Mouse (Mus musculus) lung, postnatal 0 days (tissue): ENCODE measurements around the gene Cntn5.
A peak's percentile ranks its signal among the peaks of the same experiment; 100 is the strongest.

Experiments
- CTCF ChIP-seq: IDR thresholded peaks from 2 replicates; pipeline ENCODE4 v1.5.1; 2016; ENCODE audit warnings: antibody characterized with exemption, mild to moderate bottlenecking
- EP300 ChIP-seq: IDR thresholded peaks from 2 replicates; pipeline ENCODE4 v1.6.1; 2016; ENCODE audit warnings: antibody characterized with exemption, mild to moderate bottlenecking, control low read depth

DNA sequence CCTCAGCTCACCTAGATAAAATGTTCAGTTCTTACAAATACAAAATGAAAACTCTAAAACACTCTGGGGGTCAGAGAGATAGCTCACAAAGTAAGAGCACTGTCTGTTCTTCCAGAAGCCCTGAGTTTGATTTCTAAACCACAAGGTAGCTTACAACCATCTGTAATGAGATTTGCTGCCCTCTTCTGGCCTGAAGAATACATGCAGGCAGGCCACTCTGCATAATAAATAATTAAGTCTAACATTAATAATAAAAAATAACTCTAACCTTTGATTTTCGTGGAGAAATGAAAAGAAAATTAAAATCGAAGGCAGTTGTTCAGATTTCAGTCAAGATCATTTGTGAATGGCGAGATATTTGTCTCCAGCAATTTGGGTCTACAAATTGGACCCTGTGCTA, 1120.9 kb downstream of the Cntn5 start:
- TF ChIP-seq EP300 (no peak), CTCF (peak; percentile 45)
